Mouse (Mus musculus): ENCODE measurements around the gene Ikzf3. TPM values are rescaled to one million over a fixed set of nuclear protein-coding genes. Genes with fewer than 3 reads are reported as not detected.

The Ikzf3 gene
- polyA plus RNA-seq, 1 experiment from 2014 or later = 0.18 TPM

DNA sequence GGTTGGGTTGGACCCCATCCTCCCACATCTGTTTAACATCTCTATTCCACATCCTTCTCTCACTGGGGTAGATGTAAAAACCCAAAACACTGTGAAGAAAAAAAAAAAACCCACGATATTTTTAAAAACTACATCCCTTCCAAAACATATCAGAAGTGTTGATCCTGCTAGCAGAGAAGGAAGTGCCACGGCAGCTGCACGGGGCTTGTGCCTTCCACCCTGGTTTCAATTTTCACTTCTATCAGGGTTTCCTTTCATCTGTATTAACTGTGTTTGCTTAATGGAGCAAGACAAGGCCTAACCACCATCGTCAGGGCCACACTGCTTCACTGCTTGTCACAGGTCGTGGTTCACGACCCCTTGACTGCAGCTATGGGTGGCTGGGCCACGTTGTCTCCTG is 52.9 kb downstream of the Ikzf3 start:
- 10% methylated on average over 7 of the region's 7 CpGs for WGBS
- Histone ChIP-seq H3K27ac (replicated peaks; ENCODE audit: low read depth, low read length) (no peak overlapping the region), H3K4me1 (ENCODE audit: control insufficient read depth, insufficient read depth, low read length) (peaks cover 4% of the 10 kb centered on the region; the same call in 1 of the 2 replicates), H3K4me2 (ENCODE audit: low read depth, low read length) (no peak overlapping the region), H3K9ac (ENCODE audit: low read depth, low read length) (no peak overlapping the region), H3K27me3 (replicated peaks; ENCODE audit: control insufficient read depth, insufficient read depth, low read length) (no peaks in the 10 kb centered on the region; the same call in 1 of the 2 replicates), H3K9me3 (ENCODE audit: control insufficient read depth, low read length) (no peaks in the 10 kb centered on the region), H3K4me3 (ENCODE audit: low read depth, low read length) (no peak overlapping the region), H3K36me3 (ENCODE audit: control insufficient read depth, insufficient read depth, low read length) (no peaks in the 10 kb centered on the region)
- DNase-seq (ENCODE audit: low spot score) = peak; percentile 22
- ATAC-seq (ENCODE audit: low read depth) = no peak

DNA sequence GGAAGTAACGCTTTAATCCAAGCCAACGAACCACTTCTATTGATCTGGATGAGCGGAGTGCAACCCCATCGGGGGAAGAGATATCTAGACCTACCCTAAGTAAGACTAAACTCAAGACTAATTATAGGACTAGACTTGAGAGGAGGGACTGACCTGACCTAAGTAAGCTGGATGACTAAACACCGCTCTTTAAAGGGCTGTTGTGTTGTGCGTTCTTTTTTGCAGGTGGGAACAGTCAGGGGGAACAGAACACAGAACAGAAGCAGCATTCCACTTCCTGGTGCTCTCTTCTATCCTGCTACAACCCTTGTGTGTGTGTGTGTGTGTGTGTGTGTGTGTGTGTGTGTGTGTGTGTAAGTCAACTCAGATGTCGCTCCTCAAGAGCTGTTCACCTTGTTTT is 54.3 kb downstream of the Ikzf3 start:
- H3K4me2 ChIP-seq (ENCODE audit: low read depth, low read length) = no peak overlapping the region
- WGBS = 82% methylated on average over 7 of the region's 7 CpGs
- H3K27ac ChIP-seq (replicated peaks; ENCODE audit: low read depth, low read length) = no peak overlapping the region
- no peaks in the 10 kb centered on the region for H3K36me3 ChIP-seq (ENCODE audit: control insufficient read depth, insufficient read depth, low read length)
- no peak overlapping the region for H3K4me3 ChIP-seq (ENCODE audit: low read depth, low read length)
- no peak overlapping the region for H3K9ac ChIP-seq (ENCODE audit: low read depth, low read length)
- H3K4me1 ChIP-seq (ENCODE audit: control insufficient read depth, insufficient read depth, low read length) = no peaks in the 10 kb centered on the region; the same call in 1 of the 2 replicates
- ATAC-seq (ENCODE audit: low read depth) (no peak), DNase-seq (ENCODE audit: low spot score) (no peak)
- H3K9me3 ChIP-seq (ENCODE audit: control insufficient read depth, low read length) = no peaks in the 10 kb centered on the region
- no peaks in the 10 kb centered on the region; the same call in 1 of the 2 replicates for H3K27me3 ChIP-seq (replicated peaks; ENCODE audit: control insufficient read depth, insufficient read depth, low read length)

DNA sequence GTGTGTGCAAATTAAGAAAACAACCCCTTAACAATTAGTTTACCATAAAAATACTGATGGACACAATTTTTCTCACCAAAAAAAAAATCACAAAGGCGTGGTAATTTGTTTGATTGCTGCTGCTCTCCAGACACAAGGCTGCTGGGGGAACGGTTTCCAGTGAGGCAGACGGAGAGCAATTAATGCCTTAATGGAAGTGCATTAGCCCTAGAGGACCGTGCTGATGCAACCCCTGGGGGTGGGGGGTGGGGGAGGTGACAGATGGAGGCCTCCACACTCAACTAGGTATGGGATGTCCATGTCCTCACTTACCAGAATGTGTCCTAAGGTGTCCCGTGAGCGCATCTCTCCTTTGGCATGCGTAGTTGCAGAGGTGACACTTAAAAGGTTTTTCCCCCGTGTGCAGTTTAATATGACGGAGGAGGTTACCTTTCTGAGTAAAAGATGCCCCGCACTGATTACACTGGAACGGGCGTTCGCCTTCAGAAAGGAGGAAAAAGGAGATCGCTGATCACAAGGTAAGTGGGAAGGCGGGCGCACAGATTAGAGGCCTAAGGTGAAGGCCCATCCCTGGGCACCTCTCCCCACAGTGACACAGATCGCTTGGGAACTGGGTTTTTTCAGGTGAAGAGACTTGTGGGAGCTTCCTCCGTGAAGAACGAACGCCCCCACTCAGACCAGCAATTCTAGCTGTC is 57.1 kb downstream of the Ikzf3 start:
- H3K36me3 ChIP-seq (ENCODE audit: control insufficient read depth, insufficient read depth, low read length) = no peaks in the 10 kb centered on the region
- H3K4me2 ChIP-seq (ENCODE audit: low read depth, low read length) = no peak overlapping the region
- 68% methylated on average over 20 of the region's 20 CpGs for WGBS
- H3K9ac ChIP-seq (ENCODE audit: low read depth, low read length) = no peak overlapping the region
- ATAC-seq (ENCODE audit: low read depth) = peak; percentile 41; the same call in 1 of the 2 replicates
- DNase-seq (ENCODE audit: low spot score) = peak; percentile 50
- H3K4me1 ChIP-seq (ENCODE audit: control insufficient read depth, insufficient read depth, low read length) = no peaks in the 10 kb centered on the region; the same call in 1 of the 2 replicates
- no peak overlapping the region for H3K4me3 ChIP-seq (ENCODE audit: low read depth, low read length)
- no peaks in the 10 kb centered on the region for H3K9me3 ChIP-seq (ENCODE audit: control insufficient read depth, low read length)
- H3K27ac ChIP-seq (replicated peaks; ENCODE audit: low read depth, low read length) = no peak overlapping the region
- no peaks in the 10 kb centered on the region; the same call in 1 of the 2 replicates for H3K27me3 ChIP-seq (replicated peaks; ENCODE audit: control insufficient read depth, insufficient read depth, low read length)

DNA sequence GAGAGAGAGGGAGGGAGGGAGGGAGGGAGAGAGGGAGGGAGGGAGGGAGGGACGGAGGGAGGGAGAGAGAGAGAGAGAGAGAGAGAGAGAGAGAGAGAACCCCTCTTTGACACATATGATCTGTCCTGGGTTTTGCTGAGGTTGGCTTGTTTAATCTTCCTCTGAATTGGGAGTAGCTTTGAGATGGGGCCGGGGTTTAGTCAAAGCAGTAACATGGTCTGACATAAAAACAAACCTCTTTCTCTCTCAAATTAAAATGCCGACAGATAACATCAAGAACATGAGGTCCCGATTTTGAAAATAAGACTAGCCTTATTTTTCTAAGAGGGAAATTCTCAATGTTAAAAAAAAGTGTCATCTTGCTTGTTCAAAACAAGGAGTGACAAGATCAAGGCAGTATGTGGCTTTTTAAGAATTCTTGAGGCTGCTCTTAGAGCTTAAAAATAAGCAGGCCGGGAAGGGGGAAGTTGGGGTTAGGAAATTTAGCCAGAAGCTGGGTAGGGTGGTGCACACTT is 58.2 kb downstream of the Ikzf3 start:
- H3K27me3 ChIP-seq (replicated peaks; ENCODE audit: control insufficient read depth, insufficient read depth, low read length) = no peaks in the 10 kb centered on the region; the same call in 1 of the 2 replicates

DNA sequence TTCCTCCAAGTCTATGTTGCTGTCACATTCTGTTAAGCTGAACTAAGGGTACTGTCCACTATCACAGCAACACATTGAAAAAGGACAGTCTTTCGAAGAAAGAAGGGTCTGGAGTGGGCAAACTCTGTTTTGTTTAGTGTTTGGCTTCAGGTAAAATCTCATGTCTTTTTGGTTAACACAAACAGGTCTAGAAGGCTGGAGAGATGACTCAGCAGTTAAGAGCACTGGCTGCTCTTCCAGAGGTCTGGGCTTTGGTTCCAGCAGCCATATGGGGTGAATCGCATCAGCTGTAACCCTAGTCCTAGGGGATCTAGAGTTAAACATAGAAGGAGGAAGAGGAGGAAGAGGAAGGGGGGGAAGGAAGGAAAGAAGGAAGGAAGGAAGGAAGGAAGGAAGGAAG is 60.1 kb downstream of the Ikzf3 start:
- DNase-seq (ENCODE audit: low spot score) = no peak
- Histone ChIP-seq H3K36me3 (ENCODE audit: control insufficient read depth, insufficient read depth, low read length) (no peaks in the 10 kb centered on the region), H3K27me3 (replicated peaks; ENCODE audit: control insufficient read depth, insufficient read depth, low read length) (no peaks in the 10 kb centered on the region; the same call in 1 of the 2 replicates), H3K4me1 (ENCODE audit: control insufficient read depth, insufficient read depth, low read length) (no peaks in the 10 kb centered on the region), H3K4me2 (ENCODE audit: low read depth, low read length) (no peak overlapping the region), H3K4me3 (ENCODE audit: low read depth, low read length) (no peak overlapping the region), H3K9me3 (ENCODE audit: control insufficient read depth, low read length) (no peaks in the 10 kb centered on the region), H3K27ac (replicated peaks; ENCODE audit: low read depth, low read length) (no peak overlapping the region), H3K9ac (ENCODE audit: low read depth, low read length) (no peak overlapping the region)
- 81% methylated on average over 2 of the region's 2 CpGs for WGBS
- no peak for ATAC-seq (ENCODE audit: low read depth)

More for the DNA sequence above, 58.2 kb downstream of the Ikzf3 start:
- no peak for DNase-seq (ENCODE audit: low spot score)
- Histone ChIP-seq H3K27ac (replicated peaks; ENCODE audit: low read depth, low read length) (no peak overlapping the region), H3K9ac (ENCODE audit: low read depth, low read length) (no peak overlapping the region), H3K4me1 (ENCODE audit: control insufficient read depth, insufficient read depth, low read length) (no peaks in the 10 kb centered on the region; the same call in 1 of the 2 replicates), H3K4me2 (ENCODE audit: low read depth, low read length) (no peak overlapping the region), H3K4me3 (ENCODE audit: low read depth, low read length) (no peak overlapping the region), H3K9me3 (ENCODE audit: control insufficient read depth, low read length) (no peaks in the 10 kb centered on the region), H3K36me3 (ENCODE audit: control insufficient read depth, insufficient read depth, low read length) (no peaks in the 10 kb centered on the region)
- 49% methylated on average over 5 of the region's 5 CpGs for WGBS
- ATAC-seq (ENCODE audit: low read depth) = no peak

DNA sequence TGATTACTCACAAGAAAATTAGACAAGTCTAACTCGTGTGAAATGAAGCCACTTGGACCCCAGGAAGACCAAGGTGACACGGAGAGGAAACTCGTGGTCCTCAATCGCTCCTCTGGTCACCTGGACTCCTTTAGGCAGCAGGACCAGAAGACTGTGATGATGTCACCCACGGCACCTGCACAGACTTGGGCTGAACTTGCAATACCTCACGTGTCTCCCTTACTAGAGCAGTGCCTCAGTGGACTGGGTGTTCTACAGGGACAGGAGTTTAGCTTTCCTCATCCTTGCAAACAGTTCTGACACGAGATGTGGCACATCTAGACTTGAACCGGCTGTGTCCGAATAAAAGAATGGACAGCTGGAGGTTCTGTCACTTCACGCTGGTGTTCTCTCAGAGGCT is 63.8 kb downstream of the Ikzf3 start:
- no peaks in the 10 kb centered on the region for H3K9me3 ChIP-seq (ENCODE audit: control insufficient read depth, low read length)
- H3K27ac ChIP-seq (replicated peaks; ENCODE audit: low read depth, low read length) = no peak overlapping the region
- no peaks in the 10 kb centered on the region for H3K27me3 ChIP-seq (replicated peaks; ENCODE audit: control insufficient read depth, insufficient read depth, low read length)
- 81% methylated on average over 10 of the region's 10 CpGs for WGBS
- no peak for ATAC-seq (ENCODE audit: low read depth)
- no peak overlapping the region for H3K4me2 ChIP-seq (ENCODE audit: low read depth, low read length)
- no peak for DNase-seq (ENCODE audit: low spot score)
- H3K9ac ChIP-seq (ENCODE audit: low read depth, low read length) = no peak overlapping the region
- H3K36me3 ChIP-seq (ENCODE audit: control insufficient read depth, insufficient read depth, low read length) = no peaks in the 10 kb centered on the region
- no peaks in the 10 kb centered on the region for H3K4me1 ChIP-seq (ENCODE audit: control insufficient read depth, insufficient read depth, low read length)
- no peak overlapping the region for H3K4me3 ChIP-seq (ENCODE audit: low read depth, low read length)

DNA sequence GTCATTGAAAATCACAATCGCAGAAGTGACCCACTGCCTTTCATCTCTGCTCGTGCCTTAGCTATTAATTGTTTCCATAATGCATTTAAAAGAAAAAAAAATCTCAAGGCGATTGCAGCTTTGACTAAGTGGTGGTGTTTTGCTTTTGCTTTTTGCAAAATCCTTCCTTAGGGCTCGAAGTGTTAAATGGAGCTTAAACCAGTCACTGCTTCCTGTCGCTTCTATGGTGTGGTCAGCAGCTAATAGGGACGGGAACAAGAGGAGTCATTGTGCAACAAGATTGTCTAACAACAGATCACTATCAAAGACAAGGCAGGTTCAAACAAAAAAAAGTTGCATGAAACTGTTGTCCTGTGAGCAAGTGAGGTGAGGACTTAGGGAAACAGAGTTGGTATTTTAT is 64.6 kb downstream of the Ikzf3 start:
- ATAC-seq (ENCODE audit: low read depth) = no peak
- no peaks in the 10 kb centered on the region for H3K36me3 ChIP-seq (ENCODE audit: control insufficient read depth, insufficient read depth, low read length)
- no peaks in the 10 kb centered on the region for H3K9me3 ChIP-seq (ENCODE audit: control insufficient read depth, low read length)
- no peaks in the 10 kb centered on the region for H3K4me1 ChIP-seq (ENCODE audit: control insufficient read depth, insufficient read depth, low read length)
- H3K4me2 ChIP-seq (ENCODE audit: low read depth, low read length) = no peak overlapping the region
- H3K27ac ChIP-seq (replicated peaks; ENCODE audit: low read depth, low read length) = no peak overlapping the region
- no peak overlapping the region for H3K9ac ChIP-seq (ENCODE audit: low read depth, low read length)
- H3K4me3 ChIP-seq (ENCODE audit: low read depth, low read length) = no peak overlapping the region
- 41% methylated on average over 6 of the region's 6 CpGs for WGBS
- DNase-seq (ENCODE audit: low spot score) = no peak
- no peaks in the 10 kb centered on the region for H3K27me3 ChIP-seq (replicated peaks; ENCODE audit: control insufficient read depth, insufficient read depth, low read length)

DNA sequence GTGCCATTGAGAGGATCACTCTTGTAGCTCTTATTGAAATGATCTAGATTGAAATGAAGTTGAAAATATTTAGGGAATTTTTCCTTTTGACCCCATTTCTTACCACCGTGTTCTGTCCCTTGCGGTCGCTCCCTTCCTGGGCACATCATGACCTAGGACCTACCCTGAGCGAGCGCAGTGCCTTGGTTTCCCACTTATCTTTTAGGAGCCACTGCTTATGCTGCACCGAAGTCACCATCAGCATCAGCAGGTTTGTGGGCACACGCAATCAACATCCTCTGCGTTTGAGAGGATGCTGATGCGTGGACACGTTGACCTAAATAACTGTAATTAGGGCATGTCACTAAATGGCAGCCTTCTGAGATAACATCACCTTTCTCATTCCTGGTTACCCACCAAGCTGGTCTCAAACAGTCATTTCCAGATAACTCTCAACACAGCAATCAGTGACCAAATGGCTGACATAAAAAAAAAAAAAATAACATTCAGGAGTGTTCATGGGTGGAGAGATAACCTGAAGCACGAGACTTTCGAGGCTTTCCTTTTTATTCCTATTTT is 65.8 kb downstream of the Ikzf3 start:
- Histone ChIP-seq H3K4me2 (ENCODE audit: low read depth, low read length) (no peak overlapping the region), H3K4me3 (ENCODE audit: low read depth, low read length) (no peak overlapping the region), H3K9me3 (ENCODE audit: control insufficient read depth, low read length) (no peaks in the 10 kb centered on the region), H3K36me3 (ENCODE audit: control insufficient read depth, insufficient read depth, low read length) (no peaks in the 10 kb centered on the region), H3K9ac (ENCODE audit: low read depth, low read length) (no peak overlapping the region), H3K27me3 (replicated peaks; ENCODE audit: control insufficient read depth, insufficient read depth, low read length) (no peaks in the 10 kb centered on the region), H3K27ac (replicated peaks; ENCODE audit: low read depth, low read length) (no peak overlapping the region), H3K4me1 (ENCODE audit: control insufficient read depth, insufficient read depth, low read length) (no peaks in the 10 kb centered on the region)
- ATAC-seq (ENCODE audit: low read depth) (no peak), DNase-seq (ENCODE audit: low spot score) (no peak)
- 77% methylated on average over 12 of the region's 12 CpGs for WGBS

Measured in embryonic facial prominence, embryonic 14.5 days (tissue).